9 mouse cellular contexts compared by ENCODE assay signal in genomic region chr19:23144031-23144430, GRCm38 (mm10). TPM values are rescaled to one million over a fixed set of nuclear protein-coding genes. Genes with fewer than 3 reads are reported as not detected.
DNase-seq lines count a peak whose midpoint lies in the region; ATAC-seq and TF ChIP-seq lines count a peak whose summit lies in the region.
"Had no signal": no experiment of that assay in that cellular context is flagged by ENCODE, and none has a peak within 500 bp of the region (broad histone marks: within the 10 kb centered on the region; RNA-seq: fewer than 3 reads in every experiment).

No protein-coding gene starts in this region.

- no peak for TF ChIP-seq EP300 in heart, postnatal 0 days (IDR thresholded peaks at IDR 0.05; ENCODE audit: low read depth)

- H3K27ac ChIP-seq in heart, postnatal 0 days (ENCODE audit: low read depth), result no peak overlapping the region
- H3K27ac ChIP-seq in lung, embryonic 15.5 days, result no peak overlapping the region
- H3K27ac ChIP-seq in brown adipose tissue, adult 24 weeks (replicated peaks; ENCODE audit: low read depth, low read length), result peak overlapping the region; percentile 90
- H3K27ac ChIP-seq in olfactory bulb, adult 2 months (ENCODE audit: insufficient read depth, low read depth, low read length), result peak overlapping the region; percentile 89
- H3K27ac ChIP-seq: neural tube, embryonic 12.5 days had no signal

- H3K36me3 ChIP-seq in heart, postnatal 0 days (replicated peaks; ENCODE audit: control insufficient read depth, insufficient read depth, low read length), result no peaks in the 10 kb centered on the region
- no peaks in the 10 kb centered on the region for H3K36me3 ChIP-seq in lung, embryonic 15.5 days
- H3K36me3 ChIP-seq: neural tube, embryonic 12.5 days had no signal

- peak overlapping the region; percentile 85 for H3K4me3 ChIP-seq in heart, postnatal 0 days (ENCODE audit: low read depth, low read length)
- H3K4me3 ChIP-seq in lung, embryonic 15.5 days, result peak overlapping the region; percentile 57; the same call in 1 of the 2 replicates
- H3K4me3 ChIP-seq in brown adipose tissue, adult 24 weeks (ENCODE audit: insufficient read depth, low read depth, low read length), result peak overlapping the region; percentile 98
- peak overlapping the region; percentile 81 for H3K4me3 ChIP-seq in olfactory bulb, adult 2 months (ENCODE audit: insufficient read depth, low read depth, low read length)
- H3K4me3 ChIP-seq: neural tube, embryonic 12.5 days had no signal

- H3K9ac ChIP-seq in heart, postnatal 0 days (replicated peaks; ENCODE audit: low read depth, low read length), result no peak overlapping the region
- no peak overlapping the region for H3K9ac ChIP-seq in lung, embryonic 15.5 days
- H3K9ac ChIP-seq: neural tube, embryonic 12.5 days had no signal

- peaks cover 31% of the 10 kb centered on the region for H3K4me1 ChIP-seq in heart, postnatal 0 days (ENCODE audit: control insufficient read depth, insufficient read depth)
- peaks cover 29% of the 10 kb centered on the region for H3K4me1 ChIP-seq in lung, embryonic 15.5 days
- peaks cover 33% of the 10 kb centered on the region for H3K4me1 ChIP-seq in brown adipose tissue, adult 24 weeks (ENCODE audit: control insufficient read depth, insufficient read depth, insufficient read length, low read length)
- peaks cover 21% of the 10 kb centered on the region for H3K4me1 ChIP-seq in olfactory bulb, adult 2 months (ENCODE audit: control insufficient read depth, insufficient read depth, low read length)

- no peak for ATAC-seq in heart, postnatal 0 days (ENCODE audit: insufficient read depth, low read depth)
- no peak for ATAC-seq in lung, embryonic 15.5 days (ENCODE audit: borderline replicate concordance, extremely low read depth, low FRiP score, low TSS enrichment)

- TF ChIP-seq POLR2A in olfactory bulb, adult 2 months (IDR thresholded peaks at IDR 0.05; ENCODE audit: insufficient read depth, low read depth, low read length), result no peak

- TF ChIP-seq CTCF in heart, postnatal 0 days (IDR thresholded peaks at IDR 0.05; ENCODE audit: low read depth), result no peak
- no peak for TF ChIP-seq CTCF in olfactory bulb, adult 2 months (IDR thresholded peaks at IDR 0.05; ENCODE audit: insufficient read depth, low read depth, low read length)

- WGBS in heart, postnatal 0 days, result 47% methylated on average over 9 of the region's 9 CpGs
- 49% methylated on average over 9 of the region's 9 CpGs for WGBS in lung, embryonic 15.5 days
- 8% methylated on average over 9 of the region's 9 CpGs for WGBS in olfactory bulb, adult 2 months

- no peaks in the 10 kb centered on the region for H3K27me3 ChIP-seq in heart, postnatal 0 days (ENCODE audit: control insufficient read depth, insufficient read depth, low read length)
- H3K27me3 ChIP-seq in lung, embryonic 15.5 days, result 0 out of 2 replicates have a peak, but pooled peaks cover 5% of the 10 kb centered on the region

- H3K9me3 ChIP-seq in heart, postnatal 0 days (replicated peaks; ENCODE audit: control insufficient read depth, low read length), result no peaks in the 10 kb centered on the region
- H3K9me3 ChIP-seq in lung, embryonic 15.5 days, result no peaks in the 10 kb centered on the region
- H3K9me3 ChIP-seq: neural tube, embryonic 12.5 days had no signal

- peak overlapping the region; percentile 97 for H3K4me2 ChIP-seq in heart, postnatal 0 days (ENCODE audit: low read depth, low read length)
- peak overlapping the region; percentile 94 for H3K4me2 ChIP-seq in lung, embryonic 15.5 days
- H3K4me2 ChIP-seq: neural tube, embryonic 12.5 days had no signal

- DNase-seq in heart, postnatal 0 days (ENCODE audit: low spot score), result no peak
- no peak for DNase-seq in heart, adult 8-10 months (ENCODE audit: low spot score)
- no peak for DNase-seq in lung, postnatal 14 days
- no peak for DNase-seq in B cell, adult 2 months
- DNase-seq: gastrocnemius, postnatal 10 days had no signal

RNA-seq across cellular contexts. Expression of gene Klf9, which starts 3.0 kb away (rescaled TPM):
- total RNA-seq in heart, postnatal 0 days (2014; rRNA removed; ENCODE audit: low replicate concordance), result 35.1 and 71.5 TPM in 2 replicates
- 14.4 and 16.5 TPM in 2 replicates for polyA plus RNA-seq in heart, postnatal 0 days (2015; fragmentation: Nextera tagmentation; extraction: Ambion mirVana)
- total RNA-seq in heart, adult 8-10 months (2022), result 100 to 1,000 TPM in 3 of 4 experiments, 10 to 100 TPM in 1; 94.4 to 149 (median 104) TPM
- polyA plus RNA-seq in lung, embryonic 15.5 days (2015; fragmentation: Nextera tagmentation; extraction: Ambion mirVana), result 5.6 and 6.1 TPM in 2 replicates
- polyA plus RNA-seq in brown adipose tissue, adult 24 weeks (2012; ENCODE audit: insufficient read depth, insufficient read length, missing spikeins), result 61.4 and 63.8 TPM in 2 replicates
- 102 and 132 TPM in 2 replicates for polyA plus RNA-seq in olfactory bulb, adult 2 months (2012; ENCODE audit: insufficient read depth, insufficient read length, low replicate concordance, missing spikeins)

Comparison
In these comparisons a context has a peak if more than half of its experiments do, and no peak if none do; other contexts are left out.
1. H3K27ac ChIP-seq: peak in brown adipose tissue, adult 24 weeks (single experiment) and olfactory bulb, adult 2 months (single experiment); none in heart, postnatal 0 days (single experiment) and lung, embryonic 15.5 days (single experiment).
2. Peak in every context shown above with its lines, with median percentiles within 50 percentile points of each other: H3K4me3 ChIP-seq.